Mouse (Mus musculus) CH12.LX (cell line): ENCODE results near the gene Npnt.

Experiments used
- CTCF ChIP-seq, 2 experiments: IDR thresholded peaks in 1 of 2; conservative IDR thresholded peaks in 1 of 2; 2 replicates each; pipeline ENCODE4 v1.5.1; 2011 to 2012; ENCODE audit warnings: low read depth in 2 of 2, low read length in 2 of 2, improper control_type of control experiment in 1 of 2, inconsistent platforms in 1 of 2, mild to moderate bottlenecking in 1 of 2, moderate library complexity in 1 of 2
- EP300 ChIP-seq: IDR thresholded peaks from 2 replicates; pipeline ENCODE4 v1.6.1; 2011; ENCODE audit warnings: low read length, improper control_type of control experiment
- MAFK ChIP-seq: IDR thresholded peaks from 2 replicates; pipeline ENCODE4 v1.6.1; 2011; ENCODE audit warnings: low read length, improper control_type of control experiment; ENCODE audit not compliant: insufficient replicate concordance
- MAX ChIP-seq: IDR thresholded peaks from 2 replicates; pipeline ENCODE4 v1.6.1; 2011; ENCODE audit warnings: low read length, improper control_type of control experiment
- MEF2A ChIP-seq: IDR thresholded peaks from 2 replicates; pipeline ENCODE4 v1.6.1; 2014; ENCODE audit warnings: low read depth, mild to moderate bottlenecking, inconsistent platforms, low read length, improper control_type of control experiment, borderline replicate concordance
- MYC ChIP-seq: IDR thresholded peaks from 2 replicates; pipeline ENCODE4 v1.6.1; 2011; ENCODE audit warnings: low read depth, mild to moderate bottlenecking, improper control_type of control experiment, low read length

DNA sequence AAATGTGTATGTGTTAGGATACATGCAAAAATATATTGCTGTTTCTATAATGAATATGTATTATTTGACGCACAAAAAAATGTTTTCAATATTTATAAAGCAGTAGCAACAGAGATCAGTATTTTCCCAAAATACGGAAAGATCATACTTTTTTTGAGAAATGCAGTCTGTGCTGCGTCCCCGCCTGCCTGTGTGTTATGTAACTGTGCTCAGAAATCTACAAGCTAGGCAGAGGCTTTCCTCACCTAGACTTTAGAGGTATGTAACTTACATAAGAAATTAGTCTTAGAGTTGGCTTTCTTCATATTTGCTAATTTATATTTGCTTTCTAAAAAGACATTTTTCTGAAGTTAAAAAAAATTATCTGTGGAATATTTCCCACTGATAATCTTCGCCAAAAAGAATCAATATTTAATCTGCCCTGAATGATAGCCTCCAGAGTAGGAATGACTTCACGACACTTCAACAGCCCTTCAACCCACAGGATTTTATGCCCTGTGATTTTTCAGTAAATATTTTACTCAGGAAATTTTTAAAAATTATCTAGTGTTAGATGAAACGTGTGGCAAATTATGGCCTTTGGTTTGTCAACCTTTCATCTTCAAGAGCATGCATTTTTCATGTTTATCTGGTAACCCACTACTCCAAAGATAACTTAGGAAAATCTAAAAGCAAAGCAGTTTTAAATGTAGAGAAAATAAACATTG is 44.7 kb downstream of the Npnt start:
- no peak for TF ChIP-seq EP300
- TF ChIP-seq CTCF (conservative IDR thresholded peaks at IDR 0.05 in 1 of 2, IDR thresholded peaks at IDR 0.05 in 1 of 2; ENCODE audit: low read depth in 2 of 2, low read length in 2 of 2), result no peak
- no peak for TF ChIP-seq MAX
- TF ChIP-seq MYC, result no peak
- TF ChIP-seq MAFK, result no peak
- no peak for TF ChIP-seq MEF2A
